Mouse (Mus musculus): ENCODE measurements around the gene Exoc7. TPM values are rescaled to one million over a fixed set of nuclear protein-coding genes. Genes with fewer than 3 reads are reported as not detected.

Gene Exoc7
- polyA plus RNA-seq, 1 experiment from 2014 or later, result 56.8 TPM

DNA sequence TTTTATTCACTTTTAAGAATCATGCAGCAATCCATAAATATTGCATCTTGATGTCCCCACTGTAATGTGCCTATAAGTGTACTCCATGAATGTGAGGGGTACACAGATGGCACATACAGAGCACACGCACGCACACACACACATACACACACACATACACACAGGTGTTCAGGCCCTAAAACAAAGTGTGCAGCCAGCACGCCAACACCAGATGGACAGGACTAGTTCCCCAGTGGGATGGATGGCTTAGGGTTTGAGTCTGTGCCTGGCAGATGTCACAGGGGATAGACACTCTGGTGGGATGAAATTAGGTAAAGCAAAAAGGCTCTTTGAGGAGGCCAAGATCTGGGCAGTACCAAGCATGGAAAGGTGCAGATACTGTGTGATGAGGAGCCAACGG is 29.4 kb upstream of the Exoc7 start:
- Histone ChIP-seq H3K9ac (ENCODE audit: low read length) (no peak overlapping the region), H3K36me3 (ENCODE audit: control insufficient read depth, insufficient read depth, low read length) (no peaks in the 10 kb centered on the region), H3K9me3 (replicated peaks; ENCODE audit: control insufficient read depth, low read length) (no peaks in the 10 kb centered on the region), H3K4me3 (replicated peaks; ENCODE audit: low read length) (no peak overlapping the region), H3K27ac (ENCODE audit: low read length) (no peak overlapping the region), H3K4me2 (ENCODE audit: low read depth, low read length) (no peak overlapping the region), H3K27me3 (ENCODE audit: control insufficient read depth, insufficient read depth, low read length) (peaks cover 19% of the 10 kb centered on the region), H3K4me1 (ENCODE audit: control insufficient read depth, insufficient read depth, low read length) (peaks cover 21% of the 10 kb centered on the region)
- ATAC-seq (ENCODE audit: insufficient read depth, low FRiP score), result no peak
- 87% methylated on average over 4 of the region's 4 CpGs for WGBS

DNA sequence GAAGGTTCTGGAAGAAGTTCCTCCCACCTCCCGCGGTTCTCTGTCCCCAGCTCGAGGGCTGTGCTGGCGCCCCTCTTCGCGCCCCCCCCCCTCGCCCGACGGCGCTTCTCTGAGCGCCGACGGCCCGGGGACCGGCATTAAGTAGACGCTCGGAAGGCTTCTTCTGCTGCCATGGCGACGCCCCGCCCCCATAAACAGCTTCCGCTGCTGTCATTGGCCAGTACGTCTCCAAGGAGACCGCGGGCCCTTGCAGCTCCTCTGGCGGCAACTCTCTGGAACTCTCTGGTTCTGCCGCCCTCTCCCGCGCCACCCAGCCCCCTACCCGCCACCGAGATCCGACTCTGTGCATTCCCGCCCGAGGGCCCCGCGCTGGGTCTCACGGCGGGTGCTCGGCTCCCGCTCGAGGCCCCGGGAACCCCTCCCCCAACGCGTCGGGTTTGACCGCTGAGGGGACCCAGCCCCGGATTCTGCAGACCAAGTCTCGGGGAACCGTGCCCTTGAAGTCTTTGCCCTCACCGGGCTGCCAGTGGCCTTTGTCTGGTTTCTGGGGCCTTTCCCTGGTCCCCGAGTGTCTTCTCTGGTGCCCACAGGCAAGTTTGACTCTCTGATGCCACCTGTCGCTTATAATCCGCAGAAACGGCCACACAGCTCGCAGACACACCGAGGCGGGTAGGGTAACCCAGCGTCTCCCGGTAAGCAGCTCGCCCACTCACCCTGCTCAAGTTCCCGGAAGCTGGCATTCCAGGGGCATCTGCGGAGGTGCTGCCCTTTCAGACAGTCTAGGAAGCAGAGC is 28.4 kb upstream of the Exoc7 start, which contains the start of gene Foxj1:
TSS of gene Foxj1 (minus strand) at position 156 of the 793 bp plus-strand sequence.
- Histone ChIP-seq H3K9ac (ENCODE audit: low read length) (peak within 1 kb of the TSS; percentile 75), H3K4me2 (ENCODE audit: low read depth, low read length) (peak within 1 kb of the TSS; percentile 100), H3K27ac (ENCODE audit: low read length) (no peak within 1 kb of the TSS), H3K9me3 (replicated peaks; ENCODE audit: control insufficient read depth, low read length) (no peaks in the 10 kb centered on the region), H3K36me3 (ENCODE audit: control insufficient read depth, insufficient read depth, low read length) (no peaks in the 10 kb centered on the region), H3K27me3 (ENCODE audit: control insufficient read depth, insufficient read depth, low read length) (peaks cover 19% of the 10 kb centered on the region), H3K4me3 (replicated peaks; ENCODE audit: low read length) (peak within 1 kb of the TSS; percentile 81), H3K4me1 (ENCODE audit: control insufficient read depth, insufficient read depth, low read length) (peaks cover 21% of the 10 kb centered on the region)
- under 1% methylated on average over 56 of the region's 61 CpGs for WGBS
- peak; percentile 90 for ATAC-seq (ENCODE audit: insufficient read depth, low FRiP score)

DNA sequence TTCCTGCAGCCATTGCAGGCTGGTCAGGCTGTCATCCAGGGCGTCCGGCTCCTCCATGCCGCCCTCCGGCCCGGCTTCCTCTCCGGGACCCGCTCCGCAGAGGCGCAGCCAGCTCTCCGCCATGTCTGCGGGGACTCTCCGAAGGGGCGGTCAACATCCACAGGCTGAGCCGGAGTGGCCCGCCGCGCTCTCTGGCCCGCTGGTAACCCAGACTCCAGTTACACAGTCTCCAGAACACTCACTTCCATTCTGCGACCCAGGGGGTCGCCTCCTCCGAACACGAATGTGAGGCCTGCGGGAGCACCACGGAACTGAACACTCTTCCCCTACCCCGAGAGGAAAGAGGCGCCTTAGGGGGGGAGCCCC is 27.4 kb upstream of the Exoc7 start:
- peak overlapping the region; percentile 35; the same call in 1 of the 2 replicates for H3K9ac ChIP-seq (ENCODE audit: low read length)
- WGBS, result 10% methylated on average over 26 of the region's 26 CpGs

DNA sequence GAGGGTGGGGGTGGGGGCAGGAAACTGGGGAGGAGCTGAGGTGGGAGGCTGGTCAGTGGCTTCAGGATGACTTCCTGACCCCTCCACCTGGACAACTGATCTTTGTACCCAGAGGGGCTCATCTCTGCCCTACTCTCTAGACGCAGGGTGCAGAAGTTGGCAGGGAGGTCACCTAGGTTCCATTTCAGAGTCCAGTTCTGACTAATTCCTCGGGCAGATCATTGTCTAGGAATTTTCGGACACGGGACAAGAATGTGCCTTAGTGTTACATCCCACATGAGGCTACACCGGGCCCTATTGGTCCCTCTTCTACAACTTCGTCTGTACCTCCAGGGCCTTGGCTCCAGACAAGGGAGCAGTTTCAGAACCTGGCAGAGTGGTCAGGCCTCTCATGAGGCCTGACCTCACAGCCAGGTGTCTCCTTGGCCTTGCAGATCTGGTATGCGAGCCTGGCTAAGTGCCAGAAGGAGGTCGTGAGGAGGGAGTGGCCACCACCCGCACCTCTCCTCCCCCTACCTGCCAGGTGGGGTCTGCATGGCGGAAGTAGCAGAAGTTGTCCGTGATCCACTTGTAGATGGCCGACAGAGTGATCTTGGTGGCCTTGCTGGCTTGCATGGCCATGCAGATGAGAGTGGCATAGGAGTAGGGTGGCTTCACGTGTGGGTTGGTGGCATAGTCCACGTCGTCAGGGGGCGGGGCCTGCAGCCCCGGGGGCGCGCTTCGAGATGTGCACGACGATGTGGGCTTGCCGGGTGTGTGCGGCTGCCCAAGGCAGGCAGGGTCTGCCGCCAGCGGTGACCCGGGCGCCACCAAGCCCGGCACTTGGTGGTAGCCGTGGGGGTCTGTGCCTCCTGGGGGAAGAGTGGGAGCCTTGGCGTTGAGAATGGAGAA is 26.7 kb upstream of the Exoc7 start:
- peak overlapping the region; percentile 100 for H3K4me2 ChIP-seq (ENCODE audit: low read depth, low read length)
- H3K4me3 ChIP-seq (replicated peaks; ENCODE audit: low read length), result peak overlapping the region; percentile 81
- peaks cover 19% of the 10 kb centered on the region for H3K27me3 ChIP-seq (ENCODE audit: control insufficient read depth, insufficient read depth, low read length)
- H3K9ac ChIP-seq (ENCODE audit: low read length), result 0 out of 2 replicates have a peak overlapping the region, but pooled peaks have one; percentile 35
- peaks cover 33% of the 10 kb centered on the region for H3K4me1 ChIP-seq (ENCODE audit: control insufficient read depth, insufficient read depth, low read length)
- ATAC-seq (ENCODE audit: insufficient read depth, low FRiP score), result no peak
- WGBS, result 25% methylated on average over 31 of the region's 31 CpGs
- H3K27ac ChIP-seq (ENCODE audit: low read length), result no peak overlapping the region
- H3K36me3 ChIP-seq (ENCODE audit: control insufficient read depth, insufficient read depth, low read length), result no peaks in the 10 kb centered on the region
- no peaks in the 10 kb centered on the region for H3K9me3 ChIP-seq (replicated peaks; ENCODE audit: control insufficient read depth, low read length)

More for the DNA sequence above, 27.4 kb upstream of the Exoc7 start:
- Histone ChIP-seq H3K4me1 (ENCODE audit: control insufficient read depth, insufficient read depth, low read length) (peaks cover 29% of the 10 kb centered on the region), H3K4me3 (replicated peaks; ENCODE audit: low read length) (peak overlapping the region; percentile 81), H3K27me3 (ENCODE audit: control insufficient read depth, insufficient read depth, low read length) (peaks cover 19% of the 10 kb centered on the region), H3K9me3 (replicated peaks; ENCODE audit: control insufficient read depth, low read length) (no peaks in the 10 kb centered on the region), H3K36me3 (ENCODE audit: control insufficient read depth, insufficient read depth, low read length) (no peaks in the 10 kb centered on the region), H3K27ac (ENCODE audit: low read length) (no peak overlapping the region), H3K4me2 (ENCODE audit: low read depth, low read length) (peak overlapping the region; percentile 100)
- no peak for ATAC-seq (ENCODE audit: insufficient read depth, low FRiP score)

GRCm38 (mm10) chr11:116332983-116333270 is 25.9 kb upstream of the Exoc7 start:
- H3K27ac ChIP-seq (ENCODE audit: low read length), result no peak overlapping the region
- no peak overlapping the region for H3K4me2 ChIP-seq (ENCODE audit: low read depth, low read length)
- ATAC-seq (ENCODE audit: insufficient read depth, low FRiP score), result no peak
- no peak overlapping the region for H3K4me3 ChIP-seq (replicated peaks; ENCODE audit: low read length)
- 80% methylated on average over 3 of the region's 3 CpGs for WGBS
- H3K4me1 ChIP-seq (ENCODE audit: control insufficient read depth, insufficient read depth, low read length), result peaks cover 33% of the 10 kb centered on the region
- no peak overlapping the region for H3K9ac ChIP-seq (ENCODE audit: low read length)
- peaks cover 19% of the 10 kb centered on the region for H3K27me3 ChIP-seq (ENCODE audit: control insufficient read depth, insufficient read depth, low read length)
- no peaks in the 10 kb centered on the region for H3K36me3 ChIP-seq (ENCODE audit: control insufficient read depth, insufficient read depth, low read length)
- H3K9me3 ChIP-seq (replicated peaks; ENCODE audit: control insufficient read depth, low read length), result no peaks in the 10 kb centered on the region

- Histone ChIP-seq H3K9ac (ENCODE audit: low read length) (no peak overlapping the region), H3K4me2 (ENCODE audit: low read depth, low read length) (no peak overlapping the region), H3K4me1 (ENCODE audit: control insufficient read depth, insufficient read depth, low read length) (peaks cover 33% of the 10 kb centered on the region), H3K9me3 (replicated peaks; ENCODE audit: control insufficient read depth, low read length) (no peaks in the 10 kb centered on the region), H3K36me3 (ENCODE audit: control insufficient read depth, insufficient read depth, low read length) (no peaks in the 10 kb centered on the region), H3K27me3 (ENCODE audit: control insufficient read depth, insufficient read depth, low read length) (peaks cover 19% of the 10 kb centered on the region), H3K27ac (ENCODE audit: low read length) (no peak overlapping the region), H3K4me3 (replicated peaks; ENCODE audit: low read length) (no peak overlapping the region)
- ATAC-seq (ENCODE audit: insufficient read depth, low FRiP score), result no peak
- 42% methylated on average over 19 of the region's 19 CpGs for WGBS
Observed at GRCm38 (mm10) chr11:116332232-116332982, 25.4 kb upstream of the Exoc7 start.

DNA sequence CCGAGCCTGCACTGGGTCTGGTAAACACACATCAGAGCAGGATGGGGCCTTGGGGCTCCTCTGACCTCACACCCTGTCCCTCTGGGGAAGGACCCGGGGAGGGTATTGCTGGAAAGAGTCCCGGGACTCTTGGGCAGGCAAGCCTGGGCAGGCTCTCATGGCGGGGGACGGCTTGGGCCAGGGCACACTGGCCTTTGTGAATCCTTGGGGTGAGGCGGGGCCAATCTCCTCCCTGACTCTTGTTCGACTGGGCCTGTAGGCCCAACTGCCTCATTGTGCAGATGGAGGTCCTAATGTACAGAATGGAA is 23.1 kb upstream of the Exoc7 start:
- Histone ChIP-seq H3K27me3 (ENCODE audit: control insufficient read depth, insufficient read depth, low read length) (peaks cover 19% of the 10 kb centered on the region), H3K4me2 (ENCODE audit: low read depth, low read length) (no peak overlapping the region), H3K27ac (ENCODE audit: low read length) (no peak overlapping the region), H3K36me3 (ENCODE audit: control insufficient read depth, insufficient read depth, low read length) (no peaks in the 10 kb centered on the region), H3K9me3 (replicated peaks; ENCODE audit: control insufficient read depth, low read length) (no peaks in the 10 kb centered on the region), H3K4me1 (ENCODE audit: control insufficient read depth, insufficient read depth, low read length) (peaks cover 25% of the 10 kb centered on the region), H3K4me3 (replicated peaks; ENCODE audit: low read length) (no peak overlapping the region), H3K9ac (ENCODE audit: low read length) (no peak overlapping the region)
- no peak for ATAC-seq (ENCODE audit: insufficient read depth, low FRiP score)
- 56% methylated on average over 7 of the region's 7 CpGs for WGBS

- Histone ChIP-seq H3K4me1 (ENCODE audit: control insufficient read depth, insufficient read depth, low read length) (peaks cover 19% of the 10 kb centered on the region), H3K27ac (ENCODE audit: low read length) (no peak overlapping the region), H3K27me3 (ENCODE audit: control insufficient read depth, insufficient read depth, low read length) (peaks cover 13% of the 10 kb centered on the region), H3K9me3 (replicated peaks; ENCODE audit: control insufficient read depth, low read length) (no peaks in the 10 kb centered on the region), H3K4me2 (ENCODE audit: low read depth, low read length) (no peak overlapping the region), H3K4me3 (replicated peaks; ENCODE audit: low read length) (no peak overlapping the region), H3K36me3 (ENCODE audit: control insufficient read depth, insufficient read depth, low read length) (no peaks in the 10 kb centered on the region), H3K9ac (ENCODE audit: low read length) (peak overlapping the region; percentile 33; the same call in 1 of the 2 replicates)
- 51% methylated on average over 18 of the region's 18 CpGs for WGBS
- no peak for ATAC-seq (ENCODE audit: insufficient read depth, low FRiP score)
Observed at GRCm38 (mm10) chr11:116329314-116330210, 22.5 kb upstream of the Exoc7 start.
